Mouse (Mus musculus) heart, embryonic 13.5 days (tissue): ENCODE data around the gene Nipbl. TPM values are rescaled to one million over a fixed set of nuclear protein-coding genes. Genes with fewer than 3 reads are reported as not detected.
"Not testable (repeated sequence)": the region's sequence is repeated elsewhere in the genome, so short reads cannot be mapped to it uniquely, and the experiment has no call there.

Source experiments
- ATAC-seq: fragments of 200-750 bp; cut with Nextera tagmentation; 2 replicates; pipeline ENCODE4 v1.8.0; 2017; ENCODE audit warnings: moderate TSS enrichment; ENCODE audit not compliant: insufficient number of reproducible peaks, low FRiP score, low TSS enrichment; ENCODE audit errors: extremely low read depth
- H3K27ac ChIP-seq: fragments of 300-500 bp; sonication (generic); replicated peaks from 2 replicates; pipeline ENCODE4 v1.5.1; 2015; ENCODE audit warnings: moderate library complexity, mild to moderate bottlenecking, inconsistent platforms
- H3K27me3 ChIP-seq: fragments of 300-500 bp; sonication (generic); replicated peaks from 2 replicates; pipeline ENCODE4 v1.6.1; 2015; ENCODE audit warnings: mild to moderate bottlenecking, inconsistent platforms
- H3K36me3 ChIP-seq: fragments of 300-500 bp; sonication (generic); 2 replicates; pipeline ENCODE4 v1.6.1; 2015; ENCODE audit warnings: mild to moderate bottlenecking, inconsistent platforms
- H3K4me1 ChIP-seq: fragments of 300-500 bp; sonication (generic); 2 replicates; pipeline ENCODE4 v1.6.1; 2015; ENCODE audit warnings: inconsistent platforms
- H3K4me2 ChIP-seq: fragments of 300-500 bp; sonication (generic); 2 replicates; pipeline ENCODE4 v1.6.1; 2015; ENCODE audit warnings: inconsistent platforms, mild to moderate bottlenecking, moderate library complexity
- H3K4me3 ChIP-seq: fragments of 300-500 bp; sonication (generic); 2 replicates; pipeline ENCODE4 v1.5.1; 2015; ENCODE audit warnings: moderate library complexity, mild to moderate bottlenecking, inconsistent platforms
- H3K9ac ChIP-seq: fragments of 300-500 bp; sonication (generic); 2 replicates; pipeline ENCODE4 v1.6.1; 2015; ENCODE audit warnings: inconsistent platforms, mild to moderate bottlenecking, moderate library complexity
- H3K9me3 ChIP-seq: fragments of 300-500 bp; sonication (generic); 2 replicates; pipeline ENCODE4 v1.6.1; 2016; ENCODE audit warnings: inconsistent platforms
- WGBS: fragments of 180-500 bp; shearing (Covaris S2); methylation state at CpG from one replicate; pipeline ENCODE4 v1.1.7; 2015; ENCODE audit warnings: mixed read lengths; 5-methylcytosine and 5-hydroxymethylcytosine counted together
- polyA plus RNA-seq: library from polyadenylated mRNA; unstranded; fragments of >200 nt; fragmentation: Nextera tagmentation; extraction: Ambion mirVana; gene quantifications from 2 replicates; pipeline ENCODE4 v1.2.1, GENCODE M21; 2015

Gene Nipbl
- polyA plus RNA-seq = 10.2 and 10.5 TPM in 2 replicates

GRCm38 (mm10) chr15:8443926-8444889 lies at the start of gene Nipbl:
Gene Nipbl (minus strand): TSS chr15:8444463.
- Histone ChIP-seq H3K9me3 (no peaks in the 10 kb centered on the region), H3K36me3 (no peaks in the 10 kb centered on the region), H3K9ac (peak within 1 kb of the TSS; percentile 98), H3K27me3 (no peaks in the 10 kb centered on the region), H3K4me3 (peak within 1 kb of the TSS; percentile 83), H3K4me2 (peak within 1 kb of the TSS; percentile 85), H3K4me1 (peaks cover 23% of the 10 kb centered on the region), H3K27ac (peak within 1 kb of the TSS; percentile 99)
- under 1% methylated on average over 62 of the region's 102 CpGs for WGBS
- peak; percentile 58 for ATAC-seq

DNA sequence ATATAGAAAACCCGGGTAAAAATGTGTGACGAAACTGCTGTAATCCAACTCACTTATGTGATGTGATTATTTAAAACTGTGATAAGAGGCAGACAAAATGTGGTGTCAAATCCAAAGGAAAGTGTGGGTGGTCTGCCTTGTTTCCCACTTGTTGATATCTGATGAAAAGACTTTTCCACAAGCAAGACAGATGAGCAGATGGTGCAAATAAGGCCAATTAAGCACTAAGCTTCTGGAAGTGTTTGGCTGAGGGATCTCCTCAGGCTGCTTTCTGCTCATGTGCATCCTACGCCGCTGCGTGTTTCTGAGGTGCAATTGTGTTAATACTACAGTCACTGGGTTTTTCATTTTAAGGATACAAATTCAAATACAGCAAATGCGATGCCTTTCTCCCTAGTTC lies 41.0 kb upstream of the Nipbl start:
- no peak overlapping the region for H3K27ac ChIP-seq
- no peaks in the 10 kb centered on the region for H3K36me3 ChIP-seq
- H3K4me2 ChIP-seq = no peak overlapping the region
- H3K9me3 ChIP-seq = peaks cover 3% of the 10 kb centered on the region; the same call in 1 of the 2 replicates
- no peak overlapping the region for H3K9ac ChIP-seq
- ATAC-seq = no peak
- no peaks in the 10 kb centered on the region for H3K4me1 ChIP-seq
- no peaks in the 10 kb centered on the region for H3K27me3 ChIP-seq
- H3K4me3 ChIP-seq = no peak overlapping the region
- 76% methylated on average over 6 of the region's 6 CpGs for WGBS

DNA sequence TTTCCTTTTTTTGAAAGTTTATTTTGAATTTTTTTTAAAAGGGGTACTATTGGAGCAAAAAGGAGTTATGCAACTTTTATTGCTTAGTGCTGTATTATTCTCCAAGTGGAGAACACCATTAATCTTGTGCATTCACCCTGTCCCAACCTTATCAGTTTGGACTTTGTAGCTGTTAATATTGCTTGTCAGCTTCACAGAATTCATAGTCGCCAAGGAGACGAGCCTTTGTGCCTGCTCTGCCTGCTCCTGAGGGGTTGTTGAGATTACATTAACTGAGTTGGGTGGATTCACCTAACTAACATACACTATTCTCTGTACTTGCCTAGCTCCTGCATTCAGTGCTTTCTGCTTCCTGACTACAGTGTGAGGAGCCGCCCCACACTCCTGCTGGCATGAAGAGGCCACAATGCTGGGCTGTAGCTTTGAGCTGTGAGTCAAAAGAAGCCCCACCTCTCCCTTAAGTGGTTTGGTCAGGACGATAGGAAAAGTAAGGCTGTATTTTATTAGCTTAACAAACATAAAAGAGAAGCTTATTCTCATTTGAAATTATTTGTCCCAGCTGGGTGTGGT lies 24.8 kb upstream of the Nipbl start:
- no peak overlapping the region for H3K4me3 ChIP-seq
- no peaks in the 10 kb centered on the region for H3K27me3 ChIP-seq
- no peak overlapping the region for H3K4me2 ChIP-seq
- H3K9ac ChIP-seq = no peak overlapping the region
- H3K27ac ChIP-seq = no peak overlapping the region
- no peak for ATAC-seq
- no peaks in the 10 kb centered on the region for H3K36me3 ChIP-seq
- 49% methylated on average over 4 of the region's 4 CpGs for WGBS
- H3K4me1 ChIP-seq = no peaks in the 10 kb centered on the region
- no peaks in the 10 kb centered on the region for H3K9me3 ChIP-seq

GRCm38 (mm10) chr15:8463521-8463920 lies 19.3 kb upstream of the Nipbl start:
- H3K9me3 ChIP-seq = no peaks in the 10 kb centered on the region
- ATAC-seq = no peak
- 77% methylated on average over 1 of the region's 1 CpGs for WGBS

GRCm38 (mm10) chr15:8462780-8463179 lies 18.5 kb upstream of the Nipbl start:
- Histone ChIP-seq H3K4me3 (no peak overlapping the region), H3K9me3 (no peaks in the 10 kb centered on the region), H3K27ac (no peak overlapping the region), H3K9ac (no peak overlapping the region), H3K4me1 (no peaks in the 10 kb centered on the region), H3K36me3 (no peaks in the 10 kb centered on the region), H3K4me2 (no peak overlapping the region), H3K27me3 (no peaks in the 10 kb centered on the region)
- ATAC-seq = no peak
- WGBS = 77% methylated on average over 4 of the region's 4 CpGs

More at GRCm38 (mm10) chr15:8463521-8463920, 19.3 kb upstream of the Nipbl start:
- no peak overlapping the region for H3K27ac ChIP-seq
- no peak overlapping the region for H3K9ac ChIP-seq
- no peaks in the 10 kb centered on the region for H3K36me3 ChIP-seq
- no peaks in the 10 kb centered on the region for H3K4me1 ChIP-seq
- no peak overlapping the region for H3K4me3 ChIP-seq
- no peaks in the 10 kb centered on the region for H3K27me3 ChIP-seq
- no peak overlapping the region for H3K4me2 ChIP-seq

- no peaks in the 10 kb centered on the region for H3K27me3 ChIP-seq
- H3K36me3 ChIP-seq = no peaks in the 10 kb centered on the region
- H3K9ac ChIP-seq = no peak overlapping the region
- no peak for ATAC-seq
- no peak overlapping the region for H3K4me2 ChIP-seq
- no peaks in the 10 kb centered on the region for H3K4me1 ChIP-seq
- WGBS = 43% methylated on average over 2 of the region's 2 CpGs
- H3K4me3 ChIP-seq = no peak overlapping the region
- H3K27ac ChIP-seq = no peak overlapping the region
- H3K9me3 ChIP-seq = no peaks in the 10 kb centered on the region
Measured at GRCm38 (mm10) chr15:8460871-8461270, 16.6 kb upstream of the Nipbl start.

DNA sequence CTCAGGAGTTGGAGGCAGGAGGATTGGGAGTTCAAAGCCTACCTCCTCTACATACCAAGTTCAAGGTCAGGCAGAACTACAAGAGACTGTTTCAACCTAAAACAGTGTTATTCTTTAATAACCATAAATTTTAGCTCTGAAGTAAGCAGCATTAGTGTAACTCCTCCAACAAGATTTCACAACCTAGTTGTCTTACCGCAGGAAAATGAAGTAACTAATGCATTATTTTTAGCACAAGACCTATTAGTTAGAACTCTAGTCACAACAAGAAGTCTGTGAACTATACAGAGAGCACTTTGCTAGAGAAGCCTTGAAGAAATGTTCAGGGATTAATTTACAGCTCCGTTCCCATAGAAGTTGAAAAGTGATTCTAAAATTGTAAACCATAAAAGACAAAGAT lies 15.7 kb upstream of the Nipbl start:
- H3K4me1 ChIP-seq = no peaks in the 10 kb centered on the region
- H3K9me3 ChIP-seq = no peaks in the 10 kb centered on the region
- no peaks in the 10 kb centered on the region for H3K36me3 ChIP-seq
- no peak overlapping the region for H3K27ac ChIP-seq
- H3K27me3 ChIP-seq = no peaks in the 10 kb centered on the region
- WGBS = 84% methylated on average over 2 of the region's 2 CpGs
- H3K4me2 ChIP-seq = no peak overlapping the region
- no peak overlapping the region for H3K9ac ChIP-seq
- no peak for ATAC-seq
- no peak overlapping the region for H3K4me3 ChIP-seq

GRCm38 (mm10) chr15:8456223-8456622 lies 12.0 kb upstream of the Nipbl start:
- H3K9me3 ChIP-seq, H3K27me3 ChIP-seq, H3K4me3 ChIP-seq, H3K27ac ChIP-seq, H3K9ac ChIP-seq, H3K4me2 ChIP-seq, ATAC-seq, H3K4me1 ChIP-seq, H3K36me3 ChIP-seq: not testable (repeated sequence)
- WGBS = 74% methylated on average over 1 of the region's 2 CpGs

- Histone ChIP-seq H3K27me3 (no peaks in the 10 kb centered on the region), H3K4me1 (no peaks in the 10 kb centered on the region), H3K36me3 (no peaks in the 10 kb centered on the region), H3K4me3 (no peak overlapping the region), H3K27ac (no peak overlapping the region), H3K9me3 (no peaks in the 10 kb centered on the region), H3K4me2 (no peak overlapping the region), H3K9ac (no peak overlapping the region)
- ATAC-seq = no peak
- 82% methylated on average over 2 of the region's 2 CpGs for WGBS
Measured at GRCm38 (mm10) chr15:8455486-8455885, 11.2 kb upstream of the Nipbl start.

GRCm38 (mm10) chr15:8451071-8451470 lies 6.8 kb upstream of the Nipbl start:
- no peak for ATAC-seq
- no peak overlapping the region for H3K4me3 ChIP-seq
- WGBS = 41% methylated on average over 3 of the region's 3 CpGs

GRCm38 (mm10) chr15:8447193-8447767 lies 3.0 kb upstream of the Nipbl start:
- 67% methylated on average over 8 of the region's 8 CpGs for WGBS
- peak overlapping the region; percentile 44; the same call in 1 of the 2 replicates for H3K9ac ChIP-seq

More at GRCm38 (mm10) chr15:8451071-8451470, 6.8 kb upstream of the Nipbl start:
- Histone ChIP-seq H3K4me1 (peaks cover 17% of the 10 kb centered on the region), H3K27ac (no peak overlapping the region), H3K36me3 (no peaks in the 10 kb centered on the region), H3K9ac (no peak overlapping the region), H3K27me3 (no peaks in the 10 kb centered on the region), H3K4me2 (no peak overlapping the region), H3K9me3 (no peaks in the 10 kb centered on the region)

More at GRCm38 (mm10) chr15:8447193-8447767, 3.0 kb upstream of the Nipbl start:
- H3K4me2 ChIP-seq = peak overlapping the region; percentile 85
- peak overlapping the region; percentile 83; the same call in 1 of the 2 replicates for H3K4me3 ChIP-seq
- no peaks in the 10 kb centered on the region for H3K36me3 ChIP-seq
- H3K4me1 ChIP-seq = peaks cover 17% of the 10 kb centered on the region
- H3K27me3 ChIP-seq = no peaks in the 10 kb centered on the region
- no peaks in the 10 kb centered on the region for H3K9me3 ChIP-seq
- no peak for ATAC-seq
- no peak overlapping the region for H3K27ac ChIP-seq
